Mouse (Mus musculus) heart, adult 9 months (tissue): ENCODE results near the gene Slc22a22.
A peak's percentile ranks its signal among the peaks of the same experiment; 100 is the strongest.

Experiments
- DNase-seq, 2 experiments: peaks; one replicate each; pipeline ENCODE4 v3.0.0; 2022; ENCODE audit warnings: low spot score in 2 of 2

Slc22a22 gene

DNA sequence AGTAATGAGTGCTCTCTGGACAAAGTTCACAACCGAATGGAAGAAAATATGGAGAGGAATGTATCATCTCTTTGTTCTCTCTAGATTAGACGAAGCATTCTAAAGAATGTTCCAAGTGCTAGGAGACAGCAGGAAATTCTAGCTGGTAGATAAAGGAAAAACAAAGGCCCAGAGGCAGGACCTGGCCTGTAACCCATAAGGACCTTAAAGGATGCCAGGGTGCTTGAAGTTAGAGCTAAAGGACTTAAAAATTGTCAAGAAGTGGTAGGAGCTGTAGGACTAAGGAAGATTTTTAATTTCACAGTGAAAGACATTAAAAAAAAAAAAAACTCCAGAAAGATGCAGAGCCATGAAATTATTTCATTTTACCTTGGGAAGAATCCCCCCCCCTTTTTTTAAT is at the start of gene Slc22a22:
Slc22a22 (minus strand) TSS at position 101 of the 400 bp plus-strand sequence.
- DNase-seq, result no peak

DNA sequence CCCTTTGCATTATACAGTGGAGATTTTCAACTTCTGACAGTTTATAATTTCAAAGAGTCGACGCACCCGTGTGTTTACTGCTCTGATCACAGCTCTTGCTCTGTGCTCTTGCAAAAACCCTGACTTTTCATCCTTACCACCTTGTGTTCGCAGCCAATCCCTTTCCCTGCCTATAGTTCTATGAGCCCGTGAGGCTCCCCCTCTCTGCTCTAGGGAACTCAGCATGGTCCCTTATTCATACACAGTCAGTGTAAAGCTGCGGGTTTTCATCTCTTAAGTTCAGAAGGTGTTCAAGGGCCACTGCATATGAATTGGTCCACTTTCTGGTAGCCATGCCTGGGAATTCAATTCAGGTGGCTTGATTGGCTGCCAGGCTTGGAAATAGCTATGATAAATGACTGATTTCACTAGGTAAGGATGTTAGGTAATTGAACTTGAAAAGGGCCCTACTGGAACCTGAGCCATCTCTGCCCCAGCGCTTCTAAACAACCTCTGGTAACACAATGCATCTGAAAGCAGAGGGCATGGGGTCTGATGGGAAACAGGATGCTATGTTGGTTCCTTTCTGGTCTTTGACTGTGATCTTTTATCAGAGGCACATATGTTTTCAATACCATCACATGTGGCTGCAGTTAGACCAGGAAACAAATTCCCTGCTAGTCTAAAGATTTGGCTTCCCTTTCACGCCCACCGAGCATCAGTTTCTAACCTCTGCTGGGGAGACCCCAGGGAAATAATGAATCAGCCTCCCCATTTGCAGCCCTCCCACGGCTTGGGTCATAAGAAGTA is 46.3 kb upstream of the Slc22a22 start:
- DNase-seq, result no peak

DNA sequence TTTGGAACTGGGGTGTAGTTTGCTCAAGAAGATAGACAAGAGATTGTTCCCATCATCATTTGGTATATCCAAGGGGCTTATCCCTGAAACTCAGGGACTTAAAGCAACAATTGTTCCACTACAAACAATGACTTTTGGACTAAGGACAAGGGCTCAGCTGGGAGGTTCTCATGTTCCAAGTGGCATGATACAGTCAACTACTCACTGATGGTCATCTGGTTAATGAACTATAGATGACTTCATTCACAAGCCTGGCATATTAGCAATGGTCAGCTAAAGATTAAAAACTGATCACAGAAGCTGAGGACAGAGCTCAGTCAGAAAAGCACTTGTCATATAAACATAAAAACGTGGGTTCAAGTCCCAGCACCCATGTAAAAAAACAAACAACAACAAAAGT is 44.7 kb upstream of the Slc22a22 start:
- no peak for DNase-seq

DNA sequence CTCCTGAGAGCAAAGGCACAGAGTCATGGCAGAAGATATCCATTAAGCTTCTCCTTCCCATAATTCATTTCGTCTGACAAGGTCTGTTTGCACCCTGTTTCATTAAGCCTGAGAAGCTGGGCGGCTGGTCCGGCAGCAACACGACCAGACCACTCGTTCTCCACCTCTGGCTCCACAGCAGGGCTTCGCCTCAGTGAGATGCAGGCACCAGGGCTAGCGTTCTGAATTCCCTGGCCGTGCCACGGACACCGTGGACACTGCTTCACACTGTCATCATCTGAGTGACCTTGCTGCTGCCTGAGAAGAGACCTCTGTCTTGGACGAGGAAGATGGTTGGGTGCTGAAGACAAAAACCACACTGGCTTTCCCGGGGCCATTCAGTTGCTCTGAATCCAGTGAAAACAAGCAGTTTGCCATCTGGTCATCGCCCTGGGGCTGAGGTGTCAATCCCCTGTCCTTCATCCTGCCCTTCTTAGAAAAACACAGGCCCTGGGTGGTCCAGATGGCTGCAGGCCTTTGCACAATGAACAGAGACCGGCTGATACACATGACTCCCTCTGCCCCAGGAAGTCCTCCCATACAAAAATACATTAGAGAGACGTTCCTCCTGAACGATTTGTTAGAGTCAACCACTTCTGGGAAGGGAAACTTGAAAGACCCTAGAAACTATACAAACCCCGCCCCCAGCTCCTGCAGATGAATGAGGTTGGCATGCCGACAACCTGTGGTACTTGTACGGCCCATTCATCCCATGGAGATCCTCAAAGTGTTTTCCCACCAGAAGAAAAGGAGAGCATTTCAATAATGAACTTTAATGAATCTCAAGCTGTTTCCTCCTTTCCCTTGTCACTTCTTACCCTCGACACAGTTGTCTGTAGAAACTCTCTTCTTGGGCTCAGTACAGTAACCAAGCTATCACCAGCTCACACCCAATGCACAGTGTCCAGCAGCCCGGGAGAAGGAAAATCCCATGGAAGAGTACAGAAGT is 32.1 kb upstream of the Slc22a22 start:
- no peak for DNase-seq

DNA sequence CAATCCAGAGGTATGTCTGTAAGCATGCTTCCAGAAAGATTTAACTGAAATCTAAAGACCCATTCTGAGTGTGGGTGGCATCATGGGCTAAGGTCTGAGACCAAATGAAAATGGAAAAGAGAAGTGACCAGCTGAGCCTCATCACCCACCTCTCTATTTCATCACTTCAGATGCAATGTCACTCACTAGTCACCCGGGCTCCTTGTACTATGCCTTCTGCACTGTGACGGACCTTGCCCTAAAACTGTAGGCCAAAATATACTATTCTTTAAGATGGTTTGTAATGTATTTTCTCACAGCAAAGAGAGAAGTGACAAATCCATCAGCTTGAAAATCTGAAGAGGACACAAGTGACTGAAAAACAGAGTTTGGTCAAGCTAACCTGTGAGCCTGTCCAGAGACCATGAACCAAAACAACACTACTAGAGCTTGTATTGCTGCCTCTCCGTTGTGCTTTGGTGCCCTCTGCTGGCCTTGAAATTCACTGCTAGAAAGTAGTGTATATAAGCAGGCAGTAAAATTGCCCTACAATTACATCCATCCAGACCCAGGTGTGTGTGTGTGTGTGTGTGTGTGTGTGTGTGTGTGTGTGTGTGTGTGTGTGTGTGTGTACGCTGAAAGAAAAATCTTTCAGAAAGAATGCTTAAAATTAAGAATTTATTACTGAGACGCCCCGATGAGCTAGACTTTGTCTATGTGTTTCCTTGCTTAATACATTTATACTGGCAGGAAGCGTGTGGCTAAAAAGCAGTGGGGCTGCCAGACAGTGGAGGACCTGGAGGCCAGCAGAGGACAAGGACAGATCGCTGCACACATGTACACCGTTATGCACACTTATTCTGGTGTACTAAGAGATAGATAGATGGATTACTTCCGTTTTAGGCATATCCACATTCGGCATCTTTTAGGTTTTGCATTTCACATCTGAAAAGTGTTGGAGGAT is 31.1 kb upstream of the Slc22a22 start:
- peak in 1 of 2 experiments; percentile 31 for DNase-seq

DNA sequence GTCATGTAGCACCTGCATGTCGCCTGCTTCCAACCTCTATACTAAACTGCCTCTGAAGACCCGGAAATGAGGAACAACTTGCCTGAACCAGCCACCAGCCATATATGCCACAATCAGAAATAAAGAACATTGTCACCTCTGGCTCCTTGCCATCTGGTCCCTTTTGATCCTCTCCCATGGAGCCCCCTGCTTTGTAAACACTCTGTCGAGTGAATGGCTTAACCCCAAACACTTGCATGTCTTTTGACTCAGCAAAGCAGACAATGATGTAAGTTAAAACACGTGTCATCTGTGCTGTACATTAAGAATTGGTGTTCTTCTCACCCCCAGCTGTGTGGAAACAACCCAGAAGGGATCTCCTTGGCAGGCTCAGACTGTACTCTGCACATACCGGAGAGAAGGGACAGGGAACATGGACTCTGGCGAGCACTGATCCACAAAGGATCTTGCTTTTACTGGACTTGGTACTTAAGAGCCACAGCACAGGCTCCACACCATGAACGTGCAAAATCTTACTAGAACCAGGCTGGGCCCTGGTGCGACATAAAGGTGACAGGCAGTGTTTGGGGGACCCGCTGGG is 26.8 kb upstream of the Slc22a22 start:
- no peak for DNase-seq

DNA sequence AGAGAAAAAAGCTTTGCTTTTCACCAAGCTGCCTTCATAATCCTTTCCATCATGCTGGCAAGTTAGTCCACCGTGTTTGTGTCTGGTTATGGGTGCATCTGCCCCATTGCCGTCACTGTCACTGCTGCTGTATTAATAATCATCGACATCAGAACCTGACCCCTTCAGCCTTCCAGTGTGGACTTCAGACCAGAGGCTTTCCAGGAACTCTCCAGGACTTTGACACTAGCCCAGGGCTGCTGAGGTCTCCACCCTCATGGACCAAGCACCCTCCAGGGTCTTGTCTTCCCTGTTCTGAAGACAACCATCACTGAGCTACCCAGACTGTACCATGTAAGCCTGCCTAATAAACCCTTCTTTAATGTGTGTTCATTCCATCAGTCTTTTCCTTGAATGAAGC is 26.2 kb upstream of the Slc22a22 start:
- no peak for DNase-seq

DNA sequence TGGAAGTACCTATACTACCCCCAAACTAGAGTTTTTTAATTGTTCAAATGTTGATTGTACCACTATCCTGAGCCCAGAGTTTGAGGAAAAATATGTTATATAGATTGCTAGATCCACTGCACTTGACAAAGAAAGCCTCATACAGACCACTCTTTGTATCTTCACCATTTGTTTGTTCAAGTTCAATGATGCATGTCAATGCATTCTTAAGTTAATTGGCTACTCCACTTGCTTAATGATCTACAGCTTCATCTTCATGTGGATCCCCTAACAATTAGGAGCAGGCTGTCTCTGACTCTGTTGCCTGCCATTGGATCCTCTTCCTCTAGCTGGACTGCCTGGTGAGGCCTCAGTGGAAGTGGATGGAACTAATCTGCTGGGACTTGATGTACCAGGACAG is 24.1 kb upstream of the Slc22a22 start:
- no peak for DNase-seq

DNA sequence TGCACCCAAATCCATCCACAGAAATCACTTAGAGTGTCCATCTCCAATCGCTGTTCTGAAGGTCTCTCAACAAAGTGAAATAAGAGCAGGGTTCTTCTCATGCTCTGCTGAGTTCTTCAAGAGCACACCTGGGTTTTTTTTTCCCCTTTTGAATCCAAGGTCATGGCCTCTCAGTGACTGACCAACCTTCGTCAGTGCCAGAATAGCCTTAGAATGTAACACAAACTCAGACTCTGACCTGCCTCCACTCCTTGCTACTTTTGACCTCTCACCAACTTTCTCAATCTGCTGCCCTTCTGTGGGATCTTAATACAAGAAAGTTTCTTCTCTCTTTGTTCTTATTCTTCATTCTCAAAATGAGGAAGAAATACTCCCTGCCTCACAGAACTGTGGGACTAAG is 18.7 kb upstream of the Slc22a22 start:
- no peak for DNase-seq

DNA sequence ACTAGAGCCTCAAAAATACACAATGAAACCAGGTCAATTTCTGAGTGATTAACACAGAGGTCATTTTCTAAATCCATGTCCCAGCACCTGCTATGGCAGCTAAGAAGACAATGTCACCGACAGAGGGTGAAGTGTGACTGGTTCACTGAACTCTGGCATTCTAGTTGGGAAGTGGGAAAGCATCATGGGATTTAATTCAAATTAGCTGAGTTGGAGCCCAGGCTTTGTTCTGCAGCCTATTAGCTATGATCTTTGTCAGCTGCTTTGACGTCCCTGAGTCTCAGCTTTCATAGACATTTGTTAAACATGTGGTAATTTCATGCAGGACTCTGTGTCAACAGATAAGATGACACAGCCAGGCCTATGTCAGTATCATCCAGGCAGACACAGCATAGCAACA is 5.1 kb upstream of the Slc22a22 start:
- DNase-seq, result no peak

DNA sequence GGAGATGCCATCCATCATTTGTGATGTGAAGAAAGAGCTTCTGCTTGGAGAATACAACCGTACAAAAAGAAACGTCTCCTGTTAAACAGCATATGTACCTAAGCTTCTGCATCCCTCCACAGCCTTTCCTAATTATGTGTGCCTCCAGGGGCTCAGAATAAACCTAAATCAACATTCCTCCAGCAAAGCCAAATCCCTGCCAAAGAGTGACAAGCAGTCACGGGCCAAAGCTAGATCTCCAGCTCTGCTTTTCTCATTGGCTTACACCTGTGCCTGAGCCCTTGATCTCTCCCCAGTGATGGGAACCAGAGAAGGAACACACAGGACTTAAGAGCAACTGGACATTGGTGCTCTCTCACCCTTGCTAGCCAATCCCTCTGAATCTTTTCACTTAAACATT is 5.8 kb downstream of the Slc22a22 start:
- no peak for DNase-seq

DNA sequence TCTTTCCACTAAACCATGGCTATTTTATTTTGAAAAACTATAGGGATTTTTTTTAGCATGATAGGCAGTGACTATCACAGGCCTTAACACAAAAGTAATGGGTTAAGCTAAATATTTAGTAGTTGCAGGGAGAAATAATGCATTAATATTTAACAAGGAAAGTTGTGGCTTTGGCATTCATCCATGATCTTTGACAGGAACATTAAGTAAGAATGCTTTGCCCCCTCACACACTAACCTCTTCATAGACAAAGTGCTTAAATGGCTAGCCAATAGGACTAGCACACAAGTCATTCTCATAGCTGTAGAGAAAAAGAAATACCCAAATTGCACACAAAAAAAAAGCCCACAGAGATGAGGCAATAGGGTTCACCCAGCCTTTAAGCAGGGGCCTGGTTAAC is 11.4 kb downstream of the Slc22a22 start:
- no peak for DNase-seq

DNA sequence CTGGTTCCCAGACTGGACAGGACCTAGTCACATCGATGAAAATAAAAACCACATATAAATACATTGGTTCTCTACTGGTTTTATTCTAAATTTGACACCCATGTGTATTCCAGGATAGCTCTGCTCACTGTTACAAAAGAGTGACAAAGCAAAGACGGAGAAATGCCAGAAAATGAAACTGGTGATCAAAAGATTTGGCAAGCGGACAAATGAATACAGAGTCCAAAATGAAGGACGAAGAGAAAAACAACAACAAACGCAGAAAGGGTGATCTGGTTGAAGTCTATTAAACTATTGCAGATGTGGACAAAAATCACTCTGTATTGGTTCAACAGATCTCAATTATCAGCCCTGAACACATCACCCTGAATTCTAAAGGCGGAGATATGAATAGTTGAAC is 12.4 kb downstream of the Slc22a22 start:
- DNase-seq, result no peak

DNA sequence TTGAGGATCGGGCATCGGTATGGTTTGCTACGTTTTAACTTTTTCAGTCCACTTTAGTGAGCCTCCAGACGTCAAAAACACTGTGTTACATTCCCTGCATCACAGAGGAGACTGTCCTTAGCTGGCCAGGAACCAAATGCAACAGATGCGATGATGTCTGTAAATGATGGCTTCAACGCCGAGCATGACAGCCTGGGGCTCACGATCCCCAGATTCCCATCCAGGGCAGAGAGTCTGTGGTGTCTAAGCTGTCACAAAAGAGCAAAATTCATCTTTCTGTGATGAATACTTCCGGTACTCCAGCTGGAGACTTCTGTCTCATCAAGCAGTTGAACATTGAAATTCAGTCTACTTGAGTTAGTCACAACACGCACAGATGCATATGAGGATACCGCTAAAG is 13.4 kb downstream of the Slc22a22 start:
- no peak for DNase-seq

DNA sequence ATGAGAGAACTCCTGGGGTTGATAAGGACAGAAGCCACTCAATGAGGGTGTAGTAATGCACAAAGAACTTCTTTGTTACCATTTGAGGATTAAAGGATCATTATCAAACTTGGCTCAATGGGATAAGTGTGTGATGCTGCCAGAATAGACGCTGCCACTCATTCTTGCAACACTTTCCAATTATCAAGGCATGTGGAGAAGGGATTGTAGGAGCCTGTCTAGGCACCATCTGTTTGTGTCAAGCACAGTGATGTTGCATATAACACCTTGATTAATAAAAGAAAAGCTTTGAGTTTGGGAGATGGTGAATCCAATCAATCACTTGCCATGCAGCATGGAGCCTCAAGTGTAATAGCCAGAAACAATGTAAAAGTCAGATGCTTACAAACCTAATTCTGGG is 16.1 kb downstream of the Slc22a22 start:
- no peak for DNase-seq

DNA sequence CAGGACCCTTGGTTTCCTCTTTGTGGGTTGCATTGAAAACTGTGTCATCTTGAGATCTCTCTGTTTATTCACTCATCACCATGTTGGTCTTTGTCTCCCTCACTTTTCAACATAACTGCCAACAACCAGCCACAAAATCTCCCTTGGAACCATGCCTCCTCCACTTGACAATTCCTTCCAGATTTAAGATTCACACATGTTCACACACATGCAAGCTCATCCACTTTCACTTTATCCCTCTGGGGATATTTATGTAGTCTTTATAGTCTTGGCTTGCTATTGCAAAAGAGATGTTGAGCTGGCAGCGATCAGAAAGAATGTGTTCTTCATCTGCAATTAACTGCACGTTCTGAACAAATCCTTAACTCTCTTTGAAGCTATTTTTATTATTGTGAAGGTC is 20.1 kb downstream of the Slc22a22 start:
- no peak for DNase-seq

DNA sequence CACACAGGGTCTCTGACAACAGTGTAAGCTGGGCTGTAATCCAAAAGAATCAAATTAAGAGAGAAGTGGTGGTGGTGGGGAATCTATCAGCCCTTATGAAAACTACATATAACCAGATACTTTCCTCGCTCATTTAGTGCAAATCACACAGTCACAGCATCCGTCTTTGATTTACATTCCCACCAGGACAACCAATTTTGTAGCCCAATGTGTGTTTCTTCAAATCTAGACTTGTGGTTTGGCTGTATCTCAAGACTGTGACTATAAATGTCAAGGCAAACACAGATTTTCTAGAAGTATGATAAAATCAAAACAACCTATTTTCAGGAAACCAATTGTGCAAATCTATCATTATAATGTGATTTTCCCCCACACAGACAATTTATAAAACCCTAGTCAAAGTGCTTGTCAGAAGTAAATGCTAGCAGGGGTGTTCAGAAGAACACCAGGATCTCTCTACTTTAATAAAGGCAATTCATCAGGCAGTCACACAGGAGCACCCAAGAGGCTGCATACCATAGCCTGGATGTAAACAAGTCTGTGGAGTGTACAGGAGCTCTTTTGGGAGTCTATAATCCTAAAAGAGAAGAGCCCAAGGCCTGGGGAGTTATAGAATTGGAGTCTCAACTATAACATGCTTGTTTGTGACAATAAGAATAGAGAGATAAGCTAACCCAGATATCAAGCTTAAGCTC is 42.6 kb downstream of the Slc22a22 start:
- no peak for DNase-seq

DNA sequence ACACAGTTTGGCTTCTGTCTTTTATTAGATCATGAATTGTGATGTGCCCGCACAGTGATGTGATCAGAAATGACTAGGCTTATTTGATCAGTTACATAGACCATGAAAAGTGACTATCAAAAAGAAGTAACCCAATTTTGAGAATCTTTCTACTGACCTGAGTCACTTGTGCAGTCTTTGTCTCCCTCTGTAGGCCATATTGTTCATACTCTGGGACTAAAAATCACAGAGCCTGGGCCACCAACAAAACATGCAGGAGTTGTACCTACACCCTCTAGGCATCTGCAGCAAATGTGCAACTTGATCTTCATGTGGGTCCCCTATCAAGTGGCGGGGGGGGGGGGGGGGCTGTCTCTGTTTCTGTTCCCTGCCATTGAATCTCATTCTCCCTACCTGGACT is 68.9 kb downstream of the Slc22a22 start:
- no peak for DNase-seq

DNA sequence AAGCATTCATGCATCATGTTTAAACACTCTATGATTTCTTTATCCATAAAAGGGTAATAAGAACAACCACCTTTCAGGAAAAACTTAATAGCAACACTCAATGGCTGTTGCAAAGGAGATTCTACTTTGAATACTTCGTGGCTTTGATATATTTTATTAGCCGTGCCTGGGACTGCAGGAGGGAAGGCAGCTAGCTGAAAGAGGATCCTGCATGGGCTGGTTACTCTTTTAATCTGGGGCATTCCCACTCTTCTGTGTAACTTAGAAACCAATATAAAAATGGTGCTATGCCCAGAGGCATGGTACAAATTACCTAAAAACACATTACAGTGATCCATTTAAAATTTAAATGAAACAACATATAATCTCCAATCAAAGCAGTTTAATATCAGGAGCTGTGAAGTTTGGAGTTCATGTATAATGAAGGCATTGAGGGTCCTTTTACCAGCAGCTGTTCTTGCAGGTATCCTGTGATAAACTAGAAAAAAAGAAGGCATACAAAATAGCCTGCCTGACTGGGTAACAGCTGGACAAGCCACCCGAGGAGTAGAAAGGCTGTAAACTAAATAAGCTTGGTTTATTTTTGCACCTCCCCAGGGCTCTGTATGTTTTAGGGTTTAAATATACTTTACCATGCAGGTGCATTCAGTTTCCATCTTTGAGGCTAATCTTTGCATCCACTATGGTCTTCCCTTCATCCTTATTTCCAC is 78.8 kb downstream of the Slc22a22 start:
- DNase-seq, result no peak

DNA sequence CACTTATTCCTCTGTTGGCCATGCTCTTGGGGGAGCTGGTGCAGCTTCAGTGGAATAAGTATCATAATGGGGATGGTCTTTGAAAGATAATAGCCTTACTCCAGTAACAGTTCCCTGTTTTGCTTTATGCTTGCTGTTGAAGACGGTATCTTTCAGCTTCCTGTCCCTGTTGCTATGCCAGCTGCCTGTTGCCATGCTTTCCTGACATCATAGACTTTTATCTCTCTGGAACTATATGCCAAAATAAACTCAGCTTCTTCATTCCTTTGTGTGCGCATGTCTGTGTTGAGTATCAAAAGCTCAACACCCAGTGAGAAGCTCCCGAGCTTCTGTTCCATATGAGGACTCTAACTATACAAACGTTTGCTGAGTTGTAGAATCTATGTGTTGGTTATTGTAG is 83.4 kb downstream of the Slc22a22 start:
- no peak for DNase-seq
